Mouse (Mus musculus): ENCODE results near the gene Afg3l1.
"Not testable (repeated sequence)": the region's sequence is repeated elsewhere in the genome, so short reads cannot be mapped to it uniquely, and the experiment has no call there.

Gene Afg3l1

GRCm38 (mm10) chr8:123463651-123464050 lies 14.1 kb upstream of the Afg3l1 start:
- DNase-seq (ENCODE audit: low read depth in 1 of 2, low spot score in 2 of 2), result no peak

- no peak for DNase-seq (ENCODE audit: low read depth in 1 of 2, low spot score in 2 of 2)
These were observed 10.2 kb upstream of the Afg3l1 start for GRCm38 (mm10) chr8:123467476-123467875.

- not testable (repeated sequence) for DNase-seq (ENCODE audit: low read depth in 1 of 2, low spot score in 2 of 2)
These were observed 4.7 kb upstream of the Afg3l1 start for GRCm38 (mm10) chr8:123472991-123473390.

- DNase-seq (ENCODE audit: low read depth in 1 of 2, low spot score in 2 of 2), result not testable (repeated sequence)
These were observed 3.2 kb upstream of the Afg3l1 start for GRCm38 (mm10) chr8:123474549-123474948.

- DNase-seq (ENCODE audit: low read depth in 1 of 2, low spot score in 2 of 2), result no peak
These were observed 579 bp upstream of the Afg3l1 start for GRCm38 (mm10) chr8:123476911-123477736.

- peak in 1 of 2 experiments; percentile 17 for DNase-seq (ENCODE audit: low read depth in 1 of 2, low spot score in 2 of 2)
These were observed 934 bp downstream of the Afg3l1 start for GRCm38 (mm10) chr8:123478456-123479218.

GRCm38 (mm10) chr8:123482627-123483026 lies 4.9 kb downstream of the Afg3l1 start:
- DNase-seq (ENCODE audit: low read depth in 1 of 2, low spot score in 2 of 2), result no peak

GRCm38 (mm10) chr8:123491280-123492075 lies 13.8 kb downstream of the Afg3l1 start:
- peak in 1 of 2 experiments; percentile 21 for DNase-seq (ENCODE audit: low read depth in 1 of 2, low spot score in 2 of 2)

GRCm38 (mm10) chr8:123492898-123493297 lies 15.2 kb downstream of the Afg3l1 start:
- no peak for DNase-seq (ENCODE audit: low read depth in 1 of 2, low spot score in 2 of 2)

- no peak for DNase-seq (ENCODE audit: low read depth in 1 of 2, low spot score in 2 of 2)
These were observed 20.0 kb downstream of the Afg3l1 start for GRCm38 (mm10) chr8:123497699-123498098.

GRCm38 (mm10) chr8:123498963-123499362 lies 21.3 kb downstream of the Afg3l1 start:
- DNase-seq (ENCODE audit: low read depth in 1 of 2, low spot score in 2 of 2), result no peak

GRCm38 (mm10) chr8:123499556-123499955 lies 21.9 kb downstream of the Afg3l1 start:
- DNase-seq (ENCODE audit: low read depth in 1 of 2, low spot score in 2 of 2), result no peak

GRCm38 (mm10) chr8:123502192-123502591 lies 24.5 kb downstream of the Afg3l1 start:
- DNase-seq (ENCODE audit: low read depth in 1 of 2, low spot score in 2 of 2), result no peak

- no peak for DNase-seq (ENCODE audit: low read depth in 1 of 2, low spot score in 2 of 2)
These were observed 26.2 kb downstream of the Afg3l1 start for GRCm38 (mm10) chr8:123503801-123504467.

- DNase-seq (ENCODE audit: low read depth in 1 of 2, low spot score in 2 of 2), result no peak
These were observed 27.0 kb downstream of the Afg3l1 start for GRCm38 (mm10) chr8:123504591-123505195.

- DNase-seq (ENCODE audit: low read depth in 1 of 2, low spot score in 2 of 2), result no peak
These were observed 27.6 kb downstream of the Afg3l1 start for GRCm38 (mm10) chr8:123505267-123505666.

- no peak for DNase-seq (ENCODE audit: low read depth in 1 of 2, low spot score in 2 of 2)
These were observed 28.0 kb downstream of the Afg3l1 start for GRCm38 (mm10) chr8:123505695-123506094.

GRCm38 (mm10) chr8:123507153-123507552 lies 29.4 kb downstream of the Afg3l1 start:
- DNase-seq (ENCODE audit: low read depth in 1 of 2, low spot score in 2 of 2), result no peak

- no peak for DNase-seq (ENCODE audit: low read depth in 1 of 2, low spot score in 2 of 2)
These were observed 33.1 kb downstream of the Afg3l1 start for GRCm38 (mm10) chr8:123510819-123511218.

- DNase-seq (ENCODE audit: low read depth in 1 of 2, low spot score in 2 of 2), result no peak
These were observed 36.4 kb downstream of the Afg3l1 start for GRCm38 (mm10) chr8:123514136-123514535.

Measured in monocyte, adult 2 months (primary cell).